Mouse (Mus musculus) C2C12 (cell line): ENCODE measurements around the gene Lin7c. TPM values are rescaled to one million over a fixed set of nuclear protein-coding genes. Genes with fewer than 3 reads are reported as not detected.

Source experiments
- H3K27me3 ChIP-seq: one replicate; pipeline ENCODE4 v1.6.1; 2011; ENCODE audit not compliant: control insufficient read depth, insufficient read depth, insufficient read length
- H3K36me3 ChIP-seq: one replicate; pipeline ENCODE4 v1.6.1; 2011; ENCODE audit not compliant: control insufficient read depth, insufficient read depth
- H3K4me3 ChIP-seq: one replicate; pipeline ENCODE4 v1.5.1; 2011; ENCODE audit warnings: mild to moderate bottlenecking, control low read depth; ENCODE audit not compliant: poor library complexity, insufficient read depth, severe bottlenecking
- H3K79me2 ChIP-seq: one replicate; pipeline ENCODE4 v1.6.1; 2011; ENCODE audit not compliant: control insufficient read depth, insufficient read depth
- H3K79me3 ChIP-seq: one replicate; pipeline ENCODE4 v1.6.1; 2011; ENCODE audit warnings: low read depth, control low read depth
- H3ac ChIP-seq: one replicate; pipeline ENCODE3; 2011; ENCODE audit warnings: low read depth; ENCODE audit not compliant: control insufficient read depth, insufficient read length
- CEBPB ChIP-seq: IDR thresholded peaks from one replicate; pipeline ENCODE4 v1.6.1; 2011; ENCODE audit warnings: low read depth, mild to moderate bottlenecking, control low read depth, moderate library complexity
- CTCF ChIP-seq: IDR thresholded peaks from one replicate; pipeline ENCODE4 v1.5.1; 2011; ENCODE audit not compliant: control insufficient read depth, insufficient read depth, insufficient read length
- FOSL1 ChIP-seq: IDR thresholded peaks from one replicate; pipeline ENCODE4 v1.8.0; 2011; ENCODE audit warnings: mild to moderate bottlenecking, low read length; ENCODE audit not compliant: poor library complexity, insufficient read depth, severe bottlenecking
- MAX ChIP-seq: IDR thresholded peaks from one replicate; pipeline ENCODE4 v1.6.1; 2011; ENCODE audit warnings: mild to moderate bottlenecking, control low read depth
- MYOD1 ChIP-seq: IDR thresholded peaks from one replicate; pipeline ENCODE4 v1.6.1; 2011; ENCODE audit warnings: low read depth; ENCODE audit not compliant: control insufficient read depth, insufficient read length
- MYOG ChIP-seq: IDR thresholded peaks from one replicate; pipeline ENCODE4 v1.6.1; 2011; ENCODE audit not compliant: control insufficient read depth, insufficient read length; ENCODE audit errors: extremely low read depth
- USF1 ChIP-seq: IDR thresholded peaks from one replicate; pipeline ENCODE4 v1.6.1; 2011; ENCODE audit warnings: low read depth, mild to moderate bottlenecking, control low read depth, moderate library complexity
- polyA plus RNA-seq: library from polyadenylated mRNA; unstranded; fragments of >200 nt; fragmentation: generic; extraction: Trizol; gene quantifications from one replicate; pipeline ENCODE4 v1.2.1, GENCODE M21; 2012; ENCODE audit warnings: missing spikeins

Lin7c gene
- polyA plus RNA-seq, 1 experiment: 13.8 TPM

- Histone ChIP-seq H3ac (no peak overlapping the region), H3K27me3 (no peaks in the 10 kb centered on the region), H3K4me3 (no peak overlapping the region), H3K36me3 (peaks cover 3% of the 10 kb centered on the region), H3K79me3 (peaks cover 18% of the 10 kb centered on the region), H3K79me2 (peaks cover 49% of the 10 kb centered on the region)
- no peak for TF ChIP-seq MAX
- no peak for TF ChIP-seq USF1
- TF ChIP-seq MYOG: no peak
Observed at GRCm38 (mm10) chr2:109930366-109930765, 39.7 kb downstream of the Lin7c start.

- no peaks in the 10 kb centered on the region for H3K27me3 ChIP-seq
- TF ChIP-seq USF1 (no peak), MYOD1 (no peak)
- H3K4me3 ChIP-seq: no peak overlapping the region
- H3K79me3 ChIP-seq: peaks cover 15% of the 10 kb centered on the region
- peaks cover 45% of the 10 kb centered on the region for H3K79me2 ChIP-seq
- peaks cover 3% of the 10 kb centered on the region for H3K36me3 ChIP-seq
- no peak overlapping the region for H3ac ChIP-seq
Observed at GRCm38 (mm10) chr2:109930771-109931170, 40.1 kb downstream of the Lin7c start.

GRCm38 (mm10) chr2:109931978-109932780 lies 41.5 kb downstream of the Lin7c start:
- no peak for TF ChIP-seq MYOD1
- TF ChIP-seq CEBPB: no peak
- no peak for TF ChIP-seq FOSL1
- no peak for TF ChIP-seq MYOG
- no peak for TF ChIP-seq CTCF
- no peak for TF ChIP-seq MAX
- no peak for TF ChIP-seq USF1

GRCm38 (mm10) chr2:109933151-109933550 lies 42.5 kb downstream of the Lin7c start:
- no peak for TF ChIP-seq CTCF
- no peak for TF ChIP-seq MYOG
- no peak for TF ChIP-seq USF1
- no peak for TF ChIP-seq MAX
- TF ChIP-seq CEBPB: no peak
- TF ChIP-seq MYOD1: no peak
- TF ChIP-seq FOSL1: no peak

More at GRCm38 (mm10) chr2:109931978-109932780, 41.5 kb downstream of the Lin7c start:
- no peak overlapping the region for H3K4me3 ChIP-seq
- H3K79me2 ChIP-seq: peaks cover 39% of the 10 kb centered on the region
- no peaks in the 10 kb centered on the region for H3K27me3 ChIP-seq
- peaks cover 3% of the 10 kb centered on the region for H3K36me3 ChIP-seq
- H3ac ChIP-seq: no peak overlapping the region
- H3K79me3 ChIP-seq: peaks cover 9% of the 10 kb centered on the region

GRCm38 (mm10) chr2:109934086-109934485 lies 43.4 kb downstream of the Lin7c start:
- no peaks in the 10 kb centered on the region for H3K27me3 ChIP-seq
- peaks cover 3% of the 10 kb centered on the region for H3K36me3 ChIP-seq
- no peak overlapping the region for H3K4me3 ChIP-seq
- H3K79me3 ChIP-seq: peaks cover 12% of the 10 kb centered on the region
- H3K79me2 ChIP-seq: peaks cover 48% of the 10 kb centered on the region
- no peak overlapping the region for H3ac ChIP-seq
- TF ChIP-seq FOSL1: no peak
- no peak for TF ChIP-seq CEBPB
- no peak for TF ChIP-seq USF1
- TF ChIP-seq MYOD1: no peak
- no peak for TF ChIP-seq CTCF
- TF ChIP-seq MAX: no peak
- TF ChIP-seq MYOG: no peak

More at GRCm38 (mm10) chr2:109933151-109933550, 42.5 kb downstream of the Lin7c start:
- H3K79me3 ChIP-seq: peaks cover 8% of the 10 kb centered on the region
- no peaks in the 10 kb centered on the region for H3K27me3 ChIP-seq
- peaks cover 45% of the 10 kb centered on the region for H3K79me2 ChIP-seq
- H3K36me3 ChIP-seq: peaks cover 3% of the 10 kb centered on the region
- H3K4me3 ChIP-seq: no peak overlapping the region
- H3ac ChIP-seq: no peak overlapping the region

- peaks cover 44% of the 10 kb centered on the region for H3K79me2 ChIP-seq
- H3K27me3 ChIP-seq: no peaks in the 10 kb centered on the region
- H3K79me3 ChIP-seq: peaks cover 11% of the 10 kb centered on the region
- TF ChIP-seq CTCF (no peak), MAX (no peak), FOSL1 (no peak), CEBPB (no peak), MYOD1 (no peak), USF1 (no peak), MYOG (no peak)
- H3K4me3 ChIP-seq: no peak overlapping the region
- no peak overlapping the region for H3ac ChIP-seq
- peaks cover 3% of the 10 kb centered on the region for H3K36me3 ChIP-seq
Observed at GRCm38 (mm10) chr2:109935194-109935593, 44.5 kb downstream of the Lin7c start.
